Mouse (Mus musculus): ENCODE measurements around the gene Washc3. TPM values are rescaled to one million over a fixed set of nuclear protein-coding genes. Genes with fewer than 3 reads are reported as not detected.

The Washc3 gene
- polyA plus RNA-seq, 1 experiment from 2014 or later: 25.6 TPM

- no peak for ATAC-seq (ENCODE audit: insufficient read depth)
These were observed 54.7 kb downstream of the Washc3 start for GRCm38 (mm10) chr10:88255556-88255955.

GRCm38 (mm10) chr10:88260309-88260708 lies 59.4 kb downstream of the Washc3 start:
- Histone ChIP-seq H3K4me2 (no peak overlapping the region), H3K9me3 (replicated peaks) (no peaks in the 10 kb centered on the region), H3K4me3 (replicated peaks) (no peak overlapping the region), H3K9ac (no peak overlapping the region), H3K4me1 (replicated peaks) (no peaks in the 10 kb centered on the region), H3K27ac (replicated peaks) (no peak overlapping the region), H3K27me3 (no peaks in the 10 kb centered on the region), H3K36me3 (replicated peaks) (no peaks in the 10 kb centered on the region)
- ATAC-seq (ENCODE audit: insufficient read depth): no peak
- WGBS (ENCODE audit: insufficient replicate concordance): 74% methylated on average over 12 of the region's 12 CpGs

More at GRCm38 (mm10) chr10:88255556-88255955, 54.7 kb downstream of the Washc3 start:
- H3K27me3 ChIP-seq: no peaks in the 10 kb centered on the region
- no peak overlapping the region for H3K9ac ChIP-seq
- H3K36me3 ChIP-seq (replicated peaks): no peaks in the 10 kb centered on the region
- H3K4me1 ChIP-seq (replicated peaks): no peaks in the 10 kb centered on the region
- H3K4me2 ChIP-seq: no peak overlapping the region
- H3K27ac ChIP-seq (replicated peaks): no peak overlapping the region
- H3K4me3 ChIP-seq (replicated peaks): no peak overlapping the region
- WGBS (ENCODE audit: insufficient replicate concordance): 60% methylated on average over 2 of the region's 2 CpGs
- no peaks in the 10 kb centered on the region for H3K9me3 ChIP-seq (replicated peaks)

GRCm38 (mm10) chr10:88261186-88261585 lies 60.3 kb downstream of the Washc3 start:
- 64% methylated on average over 3 of the region's 3 CpGs for WGBS (ENCODE audit: insufficient replicate concordance)
- no peak overlapping the region for H3K9ac ChIP-seq
- H3K4me3 ChIP-seq (replicated peaks): no peak overlapping the region
- ATAC-seq (ENCODE audit: insufficient read depth): no peak
- H3K4me1 ChIP-seq (replicated peaks): no peaks in the 10 kb centered on the region
- H3K9me3 ChIP-seq (replicated peaks): no peaks in the 10 kb centered on the region
- no peaks in the 10 kb centered on the region for H3K27me3 ChIP-seq
- H3K27ac ChIP-seq (replicated peaks): no peak overlapping the region
- no peaks in the 10 kb centered on the region for H3K36me3 ChIP-seq (replicated peaks)
- no peak overlapping the region for H3K4me2 ChIP-seq

GRCm38 (mm10) chr10:88263383-88263782 lies 62.5 kb downstream of the Washc3 start:
- no peak for ATAC-seq (ENCODE audit: insufficient read depth)
- WGBS (ENCODE audit: insufficient replicate concordance): 59% methylated on average over 4 of the region's 4 CpGs

GRCm38 (mm10) chr10:88274045-88274444 lies 73.2 kb downstream of the Washc3 start:
- ATAC-seq (ENCODE audit: insufficient read depth): no peak
- Histone ChIP-seq H3K9ac (no peak overlapping the region), H3K4me1 (replicated peaks) (no peaks in the 10 kb centered on the region), H3K27me3 (no peaks in the 10 kb centered on the region), H3K36me3 (replicated peaks) (no peaks in the 10 kb centered on the region), H3K4me3 (replicated peaks) (no peak overlapping the region), H3K9me3 (replicated peaks) (no peaks in the 10 kb centered on the region), H3K27ac (replicated peaks) (no peak overlapping the region), H3K4me2 (no peak overlapping the region)
- WGBS (ENCODE audit: insufficient replicate concordance): 57% methylated on average over 5 of the region's 5 CpGs

More at GRCm38 (mm10) chr10:88263383-88263782, 62.5 kb downstream of the Washc3 start:
- no peaks in the 10 kb centered on the region for H3K27me3 ChIP-seq
- H3K4me2 ChIP-seq: no peak overlapping the region
- no peaks in the 10 kb centered on the region for H3K4me1 ChIP-seq (replicated peaks)
- H3K9ac ChIP-seq: no peak overlapping the region
- no peaks in the 10 kb centered on the region for H3K9me3 ChIP-seq (replicated peaks)
- no peak overlapping the region for H3K4me3 ChIP-seq (replicated peaks)
- H3K27ac ChIP-seq (replicated peaks): no peak overlapping the region
- no peaks in the 10 kb centered on the region for H3K36me3 ChIP-seq (replicated peaks)

GRCm38 (mm10) chr10:88281699-88282098 lies 80.8 kb downstream of the Washc3 start:
- Histone ChIP-seq H3K9me3 (replicated peaks) (no peaks in the 10 kb centered on the region), H3K27me3 (no peaks in the 10 kb centered on the region), H3K36me3 (replicated peaks) (no peaks in the 10 kb centered on the region), H3K27ac (replicated peaks) (no peak overlapping the region), H3K4me3 (replicated peaks) (no peak overlapping the region), H3K9ac (no peak overlapping the region), H3K4me1 (replicated peaks) (no peaks in the 10 kb centered on the region), H3K4me2 (no peak overlapping the region)
- ATAC-seq (ENCODE audit: insufficient read depth): no peak
- 57% methylated on average over 3 of the region's 3 CpGs for WGBS (ENCODE audit: insufficient replicate concordance)

- H3K36me3 ChIP-seq (replicated peaks): no peaks in the 10 kb centered on the region
- H3K27ac ChIP-seq (replicated peaks): no peak overlapping the region
- H3K9ac ChIP-seq: no peak overlapping the region
- no peak overlapping the region for H3K4me2 ChIP-seq
- H3K9me3 ChIP-seq (replicated peaks): no peaks in the 10 kb centered on the region
- H3K27me3 ChIP-seq: no peaks in the 10 kb centered on the region
- no peak overlapping the region for H3K4me3 ChIP-seq (replicated peaks)
- no peaks in the 10 kb centered on the region for H3K4me1 ChIP-seq (replicated peaks)
- ATAC-seq (ENCODE audit: insufficient read depth): no peak
- 68% methylated on average over 4 of the region's 4 CpGs for WGBS (ENCODE audit: insufficient replicate concordance)
These were observed 83.6 kb downstream of the Washc3 start for GRCm38 (mm10) chr10:88284343-88284990.

- Histone ChIP-seq H3K36me3 (replicated peaks) (no peaks in the 10 kb centered on the region), H3K9ac (no peak overlapping the region), H3K4me2 (no peak overlapping the region), H3K9me3 (replicated peaks) (no peaks in the 10 kb centered on the region), H3K27me3 (no peaks in the 10 kb centered on the region), H3K27ac (replicated peaks) (no peak overlapping the region), H3K4me3 (replicated peaks) (no peak overlapping the region), H3K4me1 (replicated peaks) (no peaks in the 10 kb centered on the region)
- no peak for ATAC-seq (ENCODE audit: insufficient read depth)
- 61% methylated on average over 8 of the region's 8 CpGs for WGBS (ENCODE audit: insufficient replicate concordance)
These were observed 86.4 kb downstream of the Washc3 start for GRCm38 (mm10) chr10:88287261-88287660.

- H3K4me1 ChIP-seq (replicated peaks): no peaks in the 10 kb centered on the region
- H3K9ac ChIP-seq: no peak overlapping the region
- 78% methylated on average over 10 of the region's 10 CpGs for WGBS (ENCODE audit: insufficient replicate concordance)
- no peaks in the 10 kb centered on the region for H3K36me3 ChIP-seq (replicated peaks)
- no peaks in the 10 kb centered on the region for H3K9me3 ChIP-seq (replicated peaks)
- no peak overlapping the region for H3K4me3 ChIP-seq (replicated peaks)
- H3K27me3 ChIP-seq: no peaks in the 10 kb centered on the region
- no peak for ATAC-seq (ENCODE audit: insufficient read depth)
- no peak overlapping the region for H3K27ac ChIP-seq (replicated peaks)
- no peak overlapping the region for H3K4me2 ChIP-seq
These were observed 87.2 kb downstream of the Washc3 start for GRCm38 (mm10) chr10:88288061-88288460.

GRCm38 (mm10) chr10:88295091-88295490 lies 94.2 kb downstream of the Washc3 start:
- Histone ChIP-seq H3K4me3 (replicated peaks) (no peak overlapping the region), H3K36me3 (replicated peaks) (no peaks in the 10 kb centered on the region), H3K27ac (replicated peaks) (no peak overlapping the region), H3K27me3 (no peaks in the 10 kb centered on the region), H3K9ac (no peak overlapping the region), H3K4me1 (replicated peaks) (no peaks in the 10 kb centered on the region), H3K4me2 (no peak overlapping the region), H3K9me3 (replicated peaks) (no peaks in the 10 kb centered on the region)
- ATAC-seq (ENCODE audit: insufficient read depth): no peak
- 77% methylated on average over 6 of the region's 6 CpGs for WGBS (ENCODE audit: insufficient replicate concordance)

All from liver, embryonic 15.5 days (tissue).